Mouse (Mus musculus): ENCODE results near the gene Bpifc. TPM values are rescaled to one million over a fixed set of nuclear protein-coding genes. Genes with fewer than 3 reads are reported as not detected.

The Bpifc gene
- polyA plus RNA-seq, 1 experiment, result not detected

GRCm38 (mm10) chr10:86009688-86010087, 2.0 kb downstream of the Bpifc start:
- no peak overlapping the region for H3K4me3 ChIP-seq
- no peak for TF ChIP-seq E2F4 (IDR thresholded peaks at IDR 0.05; ENCODE audit: insufficient read depth)
- TF ChIP-seq USF1 (IDR thresholded peaks at IDR 0.05; ENCODE audit: low read depth), result no peak
- TF ChIP-seq MYOD1 (IDR thresholded peaks at IDR 0.05; ENCODE audit: control insufficient read depth in 1 of 3, insufficient read length in 2 of 3, low read depth in 2 of 3), result no peak
- TF ChIP-seq REST (IDR thresholded peaks at IDR 0.05; ENCODE audit: insufficient read depth, insufficient read length), result no peak
- TF ChIP-seq POLR2AphosphoS2 (IDR thresholded peaks at IDR 0.05; ENCODE audit: insufficient read length, low read depth), result no peak
- TF ChIP-seq TCF3 (IDR thresholded peaks at IDR 0.05; ENCODE audit: insufficient read length, low read depth), result no peak
- no peak for TF ChIP-seq MAX (IDR thresholded peaks at IDR 0.05; ENCODE audit: low read depth)
- TF ChIP-seq MYOG (IDR thresholded peaks at IDR 0.05; ENCODE audit: control insufficient read depth in 1 of 3, insufficient read depth in 1 of 3, insufficient read length in 2 of 3, low read depth in 2 of 3), result no peak
- TF ChIP-seq TCF12 (IDR thresholded peaks at IDR 0.05; ENCODE audit: insufficient read depth, poor library complexity, severe bottlenecking), result no peak
- TF ChIP-seq SRF (IDR thresholded peaks at IDR 0.05; ENCODE audit: control insufficient read depth, insufficient read length, low read depth), result no peak
- TF ChIP-seq CEBPB (IDR thresholded peaks at IDR 0.05; ENCODE audit: insufficient read depth, poor library complexity, severe bottlenecking), result no peak
- TF ChIP-seq POLR2A (IDR thresholded peaks at IDR 0.05; ENCODE audit: insufficient read length, low read depth), result no peak
- no peaks in the 10 kb centered on the region for H3K36me3 ChIP-seq (ENCODE audit: control insufficient read depth, insufficient read depth)
- no peak overlapping the region for H3K4me2 ChIP-seq (ENCODE audit: low read depth)
- no peaks in the 10 kb centered on the region for H3K79me2 ChIP-seq (ENCODE audit: control insufficient read depth, insufficient read depth)
- no peaks in the 10 kb centered on the region for H3K27me3 ChIP-seq (ENCODE audit: control insufficient read depth, insufficient read depth, insufficient read length)
- H3ac ChIP-seq (ENCODE audit: control insufficient read depth, insufficient read length), result no peak overlapping the region

DNA sequence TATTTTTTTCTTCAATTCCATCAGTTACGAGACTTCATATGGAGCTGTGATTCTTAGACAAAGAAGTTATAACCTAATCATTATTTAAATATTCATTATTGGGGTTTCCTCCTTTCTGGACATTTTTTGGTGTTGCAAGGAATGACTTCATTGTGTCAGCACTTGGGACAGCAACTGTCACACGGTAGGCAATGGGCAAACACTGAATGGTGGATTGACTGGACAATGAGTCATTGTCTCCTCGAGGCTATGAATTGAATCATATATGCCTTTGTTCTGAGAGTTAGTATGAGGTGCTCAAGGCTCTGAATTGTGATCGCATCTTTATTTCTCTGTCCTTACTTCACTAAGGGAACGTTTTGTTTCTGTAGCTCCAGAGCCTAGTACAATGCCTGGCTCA, 5.2 kb downstream of the Bpifc start:
- peaks cover 9% of the 10 kb centered on the region for H3K27me3 ChIP-seq (ENCODE audit: control insufficient read depth, insufficient read depth, insufficient read length)
- no peak overlapping the region for H3K4me3 ChIP-seq
- H3ac ChIP-seq (ENCODE audit: control insufficient read depth, insufficient read length), result no peak overlapping the region
- no peak for TF ChIP-seq E2F4 (IDR thresholded peaks at IDR 0.05; ENCODE audit: insufficient read depth)
- TF ChIP-seq USF1 (IDR thresholded peaks at IDR 0.05; ENCODE audit: low read depth), result no peak
- TF ChIP-seq POLR2A (IDR thresholded peaks at IDR 0.05; ENCODE audit: insufficient read length, low read depth), result no peak
- no peak for TF ChIP-seq TCF3 (IDR thresholded peaks at IDR 0.05; ENCODE audit: insufficient read length, low read depth)
- TF ChIP-seq CEBPB (IDR thresholded peaks at IDR 0.05; ENCODE audit: insufficient read depth, poor library complexity, severe bottlenecking), result no peak
- TF ChIP-seq MAX (IDR thresholded peaks at IDR 0.05; ENCODE audit: low read depth), result peak; percentile 69
- TF ChIP-seq MYOG (IDR thresholded peaks at IDR 0.05; ENCODE audit: control insufficient read depth in 1 of 3, insufficient read depth in 1 of 3, insufficient read length in 2 of 3, low read depth in 2 of 3), result no peak
- TF ChIP-seq POLR2AphosphoS2 (IDR thresholded peaks at IDR 0.05; ENCODE audit: insufficient read length, low read depth), result no peak
- no peak for TF ChIP-seq MYOD1 (IDR thresholded peaks at IDR 0.05; ENCODE audit: control insufficient read depth in 1 of 3, insufficient read length in 2 of 3, low read depth in 2 of 3)
- peak; percentile 75 for TF ChIP-seq REST (IDR thresholded peaks at IDR 0.05; ENCODE audit: insufficient read depth, insufficient read length)
- no peak for TF ChIP-seq TCF12 (IDR thresholded peaks at IDR 0.05; ENCODE audit: insufficient read depth, poor library complexity, severe bottlenecking)
- no peak for TF ChIP-seq SRF (IDR thresholded peaks at IDR 0.05; ENCODE audit: control insufficient read depth, insufficient read length, low read depth)
- no peaks in the 10 kb centered on the region for H3K79me2 ChIP-seq (ENCODE audit: control insufficient read depth, insufficient read depth)
- H3K4me2 ChIP-seq (ENCODE audit: low read depth), result no peak overlapping the region
- H3K36me3 ChIP-seq (ENCODE audit: control insufficient read depth, insufficient read depth), result no peaks in the 10 kb centered on the region

DNA sequence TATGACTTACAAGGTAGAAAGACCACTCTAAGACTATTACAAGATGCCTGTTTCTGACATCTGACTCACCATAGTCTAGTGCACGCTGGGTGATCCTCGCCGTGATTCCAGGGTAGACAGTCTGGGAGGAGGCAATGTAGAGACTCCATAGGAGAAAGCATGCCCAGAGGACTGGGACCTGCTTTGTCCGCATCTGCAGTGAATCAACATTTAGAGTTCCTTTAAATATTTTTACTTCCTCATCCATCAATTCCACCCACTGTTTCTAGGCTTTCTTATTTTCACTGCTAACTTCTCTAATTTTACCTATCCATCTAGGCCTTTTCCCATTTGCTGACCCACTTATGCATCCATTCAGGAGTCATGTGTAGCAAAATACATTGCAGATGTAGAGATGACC, 11.2 kb downstream of the Bpifc start:
- TF ChIP-seq MYOD1 (IDR thresholded peaks at IDR 0.05; ENCODE audit: control insufficient read depth in 1 of 3, insufficient read length in 2 of 3, low read depth in 2 of 3), result no peak
- no peak for TF ChIP-seq MAX (IDR thresholded peaks at IDR 0.05; ENCODE audit: low read depth)
- no peak for TF ChIP-seq USF1 (IDR thresholded peaks at IDR 0.05; ENCODE audit: low read depth)
- TF ChIP-seq E2F4 (IDR thresholded peaks at IDR 0.05; ENCODE audit: insufficient read depth), result no peak
- H3K36me3 ChIP-seq (ENCODE audit: control insufficient read depth, insufficient read depth), result no peaks in the 10 kb centered on the region
- no peak overlapping the region for H3K4me2 ChIP-seq (ENCODE audit: low read depth)
- H3ac ChIP-seq (ENCODE audit: control insufficient read depth, insufficient read length), result no peak overlapping the region
- no peaks in the 10 kb centered on the region for H3K79me2 ChIP-seq (ENCODE audit: control insufficient read depth, insufficient read depth)
- H3K27me3 ChIP-seq (ENCODE audit: control insufficient read depth, insufficient read depth, insufficient read length), result peaks cover 38% of the 10 kb centered on the region
- no peak overlapping the region for H3K4me3 ChIP-seq

- H3K79me2 ChIP-seq (ENCODE audit: control insufficient read depth, insufficient read depth), result no peaks in the 10 kb centered on the region
- no peaks in the 10 kb centered on the region for H3K36me3 ChIP-seq (ENCODE audit: control insufficient read depth, insufficient read depth)
- H3K4me2 ChIP-seq (ENCODE audit: low read depth), result no peak overlapping the region
- H3K4me3 ChIP-seq, result no peak overlapping the region
- TF ChIP-seq POLR2AphosphoS2 (IDR thresholded peaks at IDR 0.05; ENCODE audit: insufficient read length, low read depth), result no peak
- no peak for TF ChIP-seq REST (IDR thresholded peaks at IDR 0.05; ENCODE audit: insufficient read depth, insufficient read length)
- TF ChIP-seq MYOD1 (IDR thresholded peaks at IDR 0.05; ENCODE audit: control insufficient read depth in 1 of 3, insufficient read length in 2 of 3, low read depth in 2 of 3), result no peak
- TF ChIP-seq MAX (IDR thresholded peaks at IDR 0.05; ENCODE audit: low read depth), result no peak
- TF ChIP-seq POLR2A (IDR thresholded peaks at IDR 0.05; ENCODE audit: insufficient read length, low read depth), result no peak
- no peak for TF ChIP-seq E2F4 (IDR thresholded peaks at IDR 0.05; ENCODE audit: insufficient read depth)
- no peak for TF ChIP-seq MYOG (IDR thresholded peaks at IDR 0.05; ENCODE audit: control insufficient read depth in 1 of 3, insufficient read depth in 1 of 3, insufficient read length in 2 of 3, low read depth in 2 of 3)
- no peak for TF ChIP-seq SRF (IDR thresholded peaks at IDR 0.05; ENCODE audit: control insufficient read depth, insufficient read length, low read depth)
- no peak for TF ChIP-seq CEBPB (IDR thresholded peaks at IDR 0.05; ENCODE audit: insufficient read depth, poor library complexity, severe bottlenecking)
- no peak for TF ChIP-seq USF1 (IDR thresholded peaks at IDR 0.05; ENCODE audit: low read depth)
- TF ChIP-seq TCF3 (IDR thresholded peaks at IDR 0.05; ENCODE audit: insufficient read length, low read depth), result no peak
- no peak for TF ChIP-seq TCF12 (IDR thresholded peaks at IDR 0.05; ENCODE audit: insufficient read depth, poor library complexity, severe bottlenecking)
- no peak overlapping the region for H3ac ChIP-seq (ENCODE audit: control insufficient read depth, insufficient read length)
- peaks cover 56% of the 10 kb centered on the region for H3K27me3 ChIP-seq (ENCODE audit: control insufficient read depth, insufficient read depth, insufficient read length)
These were observed 17.1 kb downstream of the Bpifc start for GRCm38 (mm10) chr10:85994543-85995104.
